Mouse (Mus musculus): Measurements from ENCODE around the gene Nkd1. TPM values are rescaled to one million over a fixed set of nuclear protein-coding genes. Genes with fewer than 3 reads are reported as not detected.

Nkd1 gene
- polyA plus RNA-seq, 1 experiment = 21.9 TPM

DNA sequence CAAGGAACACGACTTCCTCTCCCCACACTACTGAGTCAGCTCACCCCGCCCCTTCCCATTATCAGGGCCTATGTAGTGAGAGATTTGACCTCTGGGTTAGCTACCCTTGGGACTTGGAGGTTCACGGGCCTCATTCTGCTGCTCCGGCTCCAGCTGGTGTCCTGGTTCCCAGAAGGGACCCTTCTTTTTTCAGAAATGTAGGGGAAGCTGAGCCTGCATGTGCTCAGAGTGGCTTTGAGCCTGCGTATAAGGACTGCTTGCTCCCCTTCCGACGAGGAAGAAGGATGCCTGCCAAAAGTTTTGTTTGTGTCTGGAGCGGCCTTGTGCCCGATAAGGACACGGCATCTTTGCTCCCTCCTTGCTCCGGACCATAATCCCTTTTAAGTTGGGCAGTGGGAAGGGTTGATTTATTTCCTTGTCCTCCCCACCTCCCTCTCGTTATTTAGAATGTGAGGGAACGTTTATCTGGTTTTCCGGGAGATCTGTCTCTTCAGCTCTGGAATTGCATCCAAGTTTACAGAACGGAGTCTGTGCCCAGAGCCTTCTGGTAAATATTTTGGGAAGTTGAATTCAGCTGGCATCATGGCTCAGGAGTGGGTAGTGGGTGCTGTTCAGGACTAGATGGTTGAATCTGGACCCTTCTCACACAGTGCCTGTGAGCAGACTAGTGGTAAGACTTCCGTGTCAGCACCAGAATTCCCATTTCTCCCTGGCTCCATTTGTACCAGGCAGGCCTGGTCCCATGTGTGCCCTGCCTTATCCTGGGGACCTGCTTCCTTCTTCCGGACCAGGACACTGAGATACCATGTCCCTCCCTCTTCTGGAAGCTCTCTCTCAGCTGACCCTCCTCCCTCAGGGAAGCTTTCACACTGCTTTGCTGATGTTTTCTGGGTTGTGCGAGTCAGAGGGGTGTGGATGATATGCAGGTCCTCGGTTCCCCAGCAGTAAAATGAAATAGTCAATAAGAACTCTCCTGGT, 17.1 kb downstream of the Nkd1 start:
- no peak for DNase-seq (ENCODE audit: low read depth, low spot score)
- WGBS = 40% methylated on average over 19 of the region's 19 CpGs

DNA sequence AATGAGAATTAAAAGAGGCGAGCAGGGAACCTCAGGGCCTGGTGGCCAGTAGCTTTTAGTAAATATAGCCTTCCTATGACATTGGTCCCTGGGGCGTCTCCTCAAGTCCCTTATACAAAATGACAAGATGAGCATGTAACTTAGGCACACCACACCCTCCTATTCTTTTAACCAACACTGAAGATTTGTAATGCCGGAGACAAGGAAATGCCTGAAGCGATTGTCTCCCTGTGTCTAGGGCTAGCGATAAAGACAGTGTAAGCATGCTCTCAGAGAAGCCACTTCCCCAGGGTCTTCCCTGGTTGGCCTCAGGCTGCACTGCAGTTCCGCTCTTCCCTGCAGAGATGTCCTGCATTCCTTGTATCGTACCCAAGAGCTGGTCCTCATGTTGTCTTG, 17.8 kb downstream of the Nkd1 start:
- DNase-seq (ENCODE audit: low read depth, low spot score) = no peak
- 85% methylated on average over 7 of the region's 7 CpGs for WGBS

DNA sequence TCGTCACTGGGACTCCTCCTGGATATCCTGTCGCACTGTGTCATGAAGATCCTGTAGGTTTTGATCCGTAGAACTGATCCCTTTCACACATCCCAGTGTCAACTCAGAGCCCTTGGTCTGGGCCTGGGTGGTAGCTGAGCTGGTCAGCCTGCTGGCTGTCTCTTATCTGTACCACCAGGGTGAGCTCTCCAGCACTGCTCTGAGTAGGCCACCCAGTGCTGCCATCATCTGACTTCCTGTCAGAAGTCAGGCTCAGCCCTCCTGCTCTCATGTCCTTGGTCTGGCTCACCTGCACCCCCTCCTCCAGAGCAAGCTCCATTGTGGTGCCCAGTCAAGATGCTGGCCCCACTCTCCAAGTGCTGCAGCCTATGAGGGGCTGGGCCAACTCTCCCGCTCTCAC, 18.8 kb downstream of the Nkd1 start:
- WGBS = 87% methylated on average over 4 of the region's 4 CpGs
- DNase-seq (ENCODE audit: low read depth, low spot score) = no peak

DNA sequence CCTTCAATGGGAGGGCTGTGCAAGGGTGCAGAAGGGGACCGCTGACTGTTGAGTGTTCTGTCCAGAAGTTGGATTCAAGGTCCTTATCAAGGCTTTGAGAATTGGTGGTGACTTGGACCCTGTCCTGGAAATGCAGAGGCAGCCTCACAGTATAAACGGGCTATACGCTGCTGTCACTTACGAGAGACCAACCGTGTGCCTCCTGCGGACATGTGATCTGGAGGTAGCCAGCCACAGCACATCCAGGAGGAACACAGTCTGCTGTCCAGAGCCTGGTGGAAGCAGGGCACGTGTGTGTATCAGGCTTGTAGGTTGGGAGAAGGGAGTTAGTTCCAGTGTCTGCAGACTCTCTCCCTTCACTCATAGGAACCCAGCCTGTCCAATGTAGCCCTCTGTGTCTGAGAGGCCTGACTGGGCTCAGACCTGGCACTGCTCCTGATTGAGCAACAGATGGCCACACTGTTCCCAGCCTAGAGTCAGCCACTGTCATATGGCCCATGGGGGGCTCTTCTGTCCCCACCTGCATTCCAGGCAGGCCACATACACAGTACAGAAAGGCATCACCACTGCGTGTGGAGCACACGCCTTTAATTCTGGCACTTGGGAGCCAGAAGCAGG, 21.6 kb downstream of the Nkd1 start:
- 86% methylated on average over 9 of the region's 9 CpGs for WGBS
- no peak for DNase-seq (ENCODE audit: low read depth, low spot score)

DNA sequence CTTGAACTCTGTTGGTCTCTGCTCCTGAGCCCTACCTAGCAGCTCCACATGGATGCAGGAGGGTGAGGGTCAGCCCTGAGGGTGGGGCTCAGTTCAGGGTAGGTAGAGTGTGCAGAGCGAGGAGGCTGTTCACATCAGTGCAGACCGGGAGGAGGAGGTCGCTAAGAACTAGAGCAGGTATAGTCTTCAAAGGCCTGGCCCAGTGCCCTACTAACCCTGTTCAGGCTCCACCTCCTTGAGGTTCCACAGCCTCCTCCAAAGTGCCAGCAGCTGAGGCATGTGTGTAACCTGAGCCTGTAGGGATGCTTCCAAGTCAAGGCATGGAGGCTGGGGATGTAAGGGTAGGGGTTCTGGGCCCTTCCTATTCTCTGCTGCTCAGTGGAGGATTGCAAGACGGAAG, 23.5 kb downstream of the Nkd1 start:
- DNase-seq (ENCODE audit: low read depth, low spot score) = no peak
- WGBS = 60% methylated on average over 4 of the region's 4 CpGs

DNA sequence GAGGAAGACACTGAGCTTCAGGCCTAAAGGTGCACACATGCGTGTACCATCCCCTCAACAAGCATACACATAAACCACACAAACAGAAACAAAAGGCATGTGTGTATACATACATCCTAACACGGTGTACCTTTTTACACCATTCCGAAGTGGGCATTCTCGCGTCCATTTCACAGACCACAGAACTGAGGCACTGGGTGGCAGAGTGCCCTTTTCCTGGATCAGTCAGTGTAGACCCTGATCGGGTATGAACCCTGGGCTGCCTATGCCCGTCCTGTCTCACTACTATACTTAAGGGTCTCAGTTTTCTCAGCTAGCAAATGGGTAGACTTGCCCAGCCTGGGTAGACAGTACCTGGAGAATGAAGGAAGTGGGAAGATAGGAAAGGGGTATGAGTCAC, 24.3 kb downstream of the Nkd1 start:
- 97% methylated on average over 7 of the region's 7 CpGs for WGBS
- no peak for DNase-seq (ENCODE audit: low read depth, low spot score)

GRCm38 (mm10) chr8:88546032-88546732, 25.0 kb downstream of the Nkd1 start:
- DNase-seq (ENCODE audit: low read depth, low spot score) = no peak
- WGBS = 59% methylated on average over 18 of the region's 18 CpGs

- whole genome bisulfite sequencing = 60% methylated on average over 4 of the region's 4 CpGs
- DNase-seq (ENCODE audit: low read depth, low spot score) = no peak
These were observed 34.5 kb downstream of the Nkd1 start for GRCm38 (mm10) chr8:88555669-88556068.

DNA sequence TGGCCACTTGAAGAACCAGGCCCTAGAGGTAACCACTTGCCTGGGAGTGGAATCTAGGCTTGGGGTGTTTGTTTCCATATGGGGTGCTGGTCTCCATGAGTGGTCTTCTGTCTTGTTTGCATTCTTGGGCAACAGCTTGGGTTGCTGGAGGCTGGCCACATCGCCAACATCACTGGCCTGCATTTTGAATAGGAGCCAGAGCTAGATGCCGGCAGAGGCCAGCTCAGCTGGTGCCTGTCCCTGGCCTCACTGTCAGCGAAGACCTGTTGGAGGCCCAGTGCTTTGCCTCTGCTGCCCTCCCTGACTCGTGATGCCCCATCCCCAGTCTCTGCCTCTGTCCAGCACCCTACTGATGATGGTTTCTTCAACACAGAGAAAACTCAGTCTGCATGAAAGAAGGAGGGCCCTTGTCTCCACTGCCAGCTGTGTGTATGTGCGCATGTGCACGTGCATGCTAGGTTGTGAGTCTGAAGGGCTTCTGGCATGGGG, 38.9 kb downstream of the Nkd1 start:
- DNase-seq (ENCODE audit: low read depth, low spot score) = no peak
- 84% methylated on average over 6 of the region's 6 CpGs for WGBS

- WGBS = 55% methylated on average over 3 of the region's 3 CpGs
- no peak for DNase-seq (ENCODE audit: low read depth, low spot score)
These were observed 40.2 kb downstream of the Nkd1 start for GRCm38 (mm10) chr8:88561402-88561801.

- WGBS = 46% methylated on average over 11 of the region's 11 CpGs
- DNase-seq (ENCODE audit: low read depth, low spot score) = no peak
These were observed 43.2 kb downstream of the Nkd1 start for GRCm38 (mm10) chr8:88564256-88564903.

- 47% methylated on average over 4 of the region's 4 CpGs for WGBS
- no peak for DNase-seq (ENCODE audit: low read depth, low spot score)
These were observed 45.0 kb downstream of the Nkd1 start for GRCm38 (mm10) chr8:88566119-88566518.

GRCm38 (mm10) chr8:88567314-88568121, 46.4 kb downstream of the Nkd1 start:
- DNase-seq (ENCODE audit: low read depth, low spot score) = no peak
- 52% methylated on average over 13 of the region's 13 CpGs for WGBS

GRCm38 (mm10) chr8:88568211-88568610, 47.1 kb downstream of the Nkd1 start:
- WGBS = 88% methylated on average over 3 of the region's 3 CpGs
- DNase-seq (ENCODE audit: low read depth, low spot score) = no peak

GRCm38 (mm10) chr8:88569366-88569765, 48.2 kb downstream of the Nkd1 start:
- WGBS = 65% methylated on average over 7 of the region's 7 CpGs
- DNase-seq (ENCODE audit: low read depth, low spot score) = no peak

GRCm38 (mm10) chr8:88570293-88570998, 49.3 kb downstream of the Nkd1 start:
- 65% methylated on average over 10 of the region's 10 CpGs for WGBS
- DNase-seq (ENCODE audit: low read depth, low spot score) = no peak

DNA sequence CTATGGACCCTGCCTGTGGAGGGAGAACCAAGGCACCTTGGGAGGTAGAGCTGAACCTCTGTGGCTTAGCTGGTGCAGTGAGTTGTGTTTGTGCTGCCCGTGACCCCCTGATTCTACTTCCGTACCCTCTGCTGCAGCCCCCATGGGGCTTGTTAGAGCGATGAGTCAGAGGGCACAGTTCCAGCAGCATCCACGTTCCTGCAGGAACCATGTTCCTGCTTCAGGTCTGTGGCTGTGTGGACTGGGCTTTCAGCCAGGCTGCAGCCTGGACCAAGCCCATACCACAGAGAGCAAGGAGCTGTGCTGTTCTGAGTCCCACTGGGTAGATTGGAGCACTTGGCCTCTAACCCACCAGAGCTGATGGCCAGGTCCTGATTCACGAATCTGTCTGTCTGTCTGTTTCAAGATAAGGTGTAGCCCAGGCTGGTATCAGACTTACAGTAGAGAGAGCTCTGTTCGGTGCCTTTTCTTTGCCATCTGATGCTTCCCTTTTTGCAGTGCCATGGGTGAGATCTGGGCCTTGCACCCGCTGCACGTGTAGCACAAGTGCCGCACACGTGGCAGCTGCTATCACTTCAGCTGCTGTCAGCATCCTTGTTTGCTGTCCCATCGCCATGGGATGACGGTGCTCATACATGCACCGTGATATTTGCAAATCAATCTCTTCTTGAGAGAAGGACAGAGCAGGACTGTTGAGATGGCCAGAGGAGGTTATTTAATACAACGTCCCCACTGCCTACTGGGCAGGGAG, 50.5 kb downstream of the Nkd1 start:
- no peak for DNase-seq (ENCODE audit: low read depth, low spot score)
- 74% methylated on average over 14 of the region's 14 CpGs for WGBS
